Mouse (Mus musculus): Measurements from ENCODE around the gene Agbl4. TPM values are rescaled to one million over a fixed set of nuclear protein-coding genes. Genes with fewer than 3 reads are reported as not detected.

Agbl4 gene
- polyA plus RNA-seq, 1 experiment, result not detected

GRCm38 (mm10) chr4:111383101-111383500 lies 985.6 kb downstream of the Agbl4 start:
- Histone ChIP-seq H3K27me3 (ENCODE audit: control insufficient read depth, insufficient read depth, insufficient read length) (no peaks in the 10 kb centered on the region), H3K79me2 (ENCODE audit: control insufficient read depth, insufficient read depth) (no peaks in the 10 kb centered on the region), H3K4me2 (ENCODE audit: low read depth) (no peak overlapping the region), H3K4me3 (no peak overlapping the region), H3ac (ENCODE audit: control insufficient read depth, insufficient read length) (no peak overlapping the region), H3K36me3 (ENCODE audit: control insufficient read depth, insufficient read depth) (no peaks in the 10 kb centered on the region)
- TF ChIP-seq TCF12 (IDR thresholded peaks at IDR 0.05; ENCODE audit: insufficient read depth, poor library complexity, severe bottlenecking) (no peak), SRF (IDR thresholded peaks at IDR 0.05; ENCODE audit: control insufficient read depth, insufficient read length, low read depth) (no peak), USF1 (IDR thresholded peaks at IDR 0.05; ENCODE audit: low read depth) (no peak), TCF3 (IDR thresholded peaks at IDR 0.05; ENCODE audit: insufficient read length, low read depth) (no peak), REST (IDR thresholded peaks at IDR 0.05; ENCODE audit: insufficient read depth, insufficient read length) (no peak), MYOD1 (IDR thresholded peaks at IDR 0.05; ENCODE audit: control insufficient read depth in 1 of 3, insufficient read length in 2 of 3, low read depth in 2 of 3) (no peak), E2F4 (IDR thresholded peaks at IDR 0.05; ENCODE audit: insufficient read depth) (no peak), POLR2AphosphoS2 (IDR thresholded peaks at IDR 0.05; ENCODE audit: insufficient read length, low read depth) (no peak), MAX (IDR thresholded peaks at IDR 0.05; ENCODE audit: low read depth) (no peak)

DNA sequence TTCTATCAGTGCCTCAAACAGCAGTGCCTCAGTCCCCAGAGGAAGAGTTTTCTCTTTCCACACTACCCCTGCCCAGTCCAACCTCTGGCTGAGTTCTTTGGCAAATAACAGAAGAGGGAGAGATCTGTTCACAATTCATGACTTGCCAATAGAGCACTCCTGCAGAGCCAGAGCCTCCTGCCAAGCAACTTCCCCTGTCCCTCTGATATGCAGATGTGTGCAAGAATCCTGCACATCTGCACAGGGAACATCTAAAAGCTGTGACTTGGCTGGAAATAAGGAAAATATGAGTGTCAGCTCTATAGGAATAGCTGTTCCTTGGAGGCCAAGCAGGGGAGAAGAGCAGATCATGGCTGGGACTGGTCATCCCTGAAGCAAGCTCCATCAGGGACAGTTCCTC lies 993.3 kb downstream of the Agbl4 start:
- H3ac ChIP-seq (ENCODE audit: control insufficient read depth, insufficient read length), result no peak overlapping the region
- TF ChIP-seq POLR2AphosphoS2 (IDR thresholded peaks at IDR 0.05; ENCODE audit: insufficient read length, low read depth) (no peak), CEBPB (IDR thresholded peaks at IDR 0.05; ENCODE audit: insufficient read depth, poor library complexity, severe bottlenecking) (no peak), MYOD1 (IDR thresholded peaks at IDR 0.05; ENCODE audit: control insufficient read depth in 1 of 3, insufficient read length in 2 of 3, low read depth in 2 of 3) (no peak), TCF12 (IDR thresholded peaks at IDR 0.05; ENCODE audit: insufficient read depth, poor library complexity, severe bottlenecking) (no peak), REST (IDR thresholded peaks at IDR 0.05; ENCODE audit: insufficient read depth, insufficient read length) (no peak), USF1 (IDR thresholded peaks at IDR 0.05; ENCODE audit: low read depth) (no peak), MYOG (IDR thresholded peaks at IDR 0.05; ENCODE audit: control insufficient read depth in 1 of 3, insufficient read depth in 1 of 3, insufficient read length in 2 of 3, low read depth in 2 of 3) (no peak), POLR2A (IDR thresholded peaks at IDR 0.05; ENCODE audit: insufficient read length, low read depth) (no peak), SRF (IDR thresholded peaks at IDR 0.05; ENCODE audit: control insufficient read depth, insufficient read length, low read depth) (no peak), MAX (IDR thresholded peaks at IDR 0.05; ENCODE audit: low read depth) (no peak), E2F4 (IDR thresholded peaks at IDR 0.05; ENCODE audit: insufficient read depth) (no peak), TCF3 (IDR thresholded peaks at IDR 0.05; ENCODE audit: insufficient read length, low read depth) (no peak)
- H3K36me3 ChIP-seq (ENCODE audit: control insufficient read depth, insufficient read depth), result no peaks in the 10 kb centered on the region
- H3K79me2 ChIP-seq (ENCODE audit: control insufficient read depth, insufficient read depth), result no peaks in the 10 kb centered on the region
- no peak overlapping the region for H3K4me3 ChIP-seq
- no peaks in the 10 kb centered on the region for H3K27me3 ChIP-seq (ENCODE audit: control insufficient read depth, insufficient read depth, insufficient read length)
- H3K4me2 ChIP-seq (ENCODE audit: low read depth), result no peak overlapping the region

DNA sequence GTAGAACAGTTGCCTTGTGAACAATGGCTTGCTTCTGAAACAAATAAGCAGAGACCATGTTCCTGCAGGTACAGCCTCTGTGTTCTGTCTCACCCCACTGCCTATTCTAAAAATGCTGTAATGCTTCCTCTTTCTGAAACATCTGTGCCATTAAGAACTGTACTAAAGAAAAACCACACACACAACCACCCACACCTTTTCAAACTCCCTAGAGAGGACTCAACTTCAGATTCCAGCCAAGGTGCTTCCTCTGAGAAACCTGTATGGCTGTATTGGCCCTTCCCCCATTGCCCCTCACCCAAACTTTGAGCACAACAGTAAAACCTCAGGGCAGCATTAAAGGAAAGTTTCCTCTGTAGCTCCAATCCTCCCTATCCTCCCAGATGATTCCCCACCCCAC lies 1002.3 kb downstream of the Agbl4 start:
- Histone ChIP-seq H3K79me2 (ENCODE audit: control insufficient read depth, insufficient read depth) (no peaks in the 10 kb centered on the region), H3K4me2 (ENCODE audit: low read depth) (no peak overlapping the region), H3K4me3 (no peak overlapping the region), H3K36me3 (ENCODE audit: control insufficient read depth, insufficient read depth) (no peaks in the 10 kb centered on the region), H3K27me3 (ENCODE audit: control insufficient read depth, insufficient read depth, insufficient read length) (no peaks in the 10 kb centered on the region), H3ac (ENCODE audit: control insufficient read depth, insufficient read length) (no peak overlapping the region)
- TF ChIP-seq POLR2A (IDR thresholded peaks at IDR 0.05; ENCODE audit: insufficient read length, low read depth) (no peak), TCF3 (IDR thresholded peaks at IDR 0.05; ENCODE audit: insufficient read length, low read depth) (no peak), REST (IDR thresholded peaks at IDR 0.05; ENCODE audit: insufficient read depth, insufficient read length) (no peak), MYOD1 (IDR thresholded peaks at IDR 0.05; ENCODE audit: control insufficient read depth in 1 of 3, insufficient read length in 2 of 3, low read depth in 2 of 3) (no peak), MYOG (IDR thresholded peaks at IDR 0.05; ENCODE audit: control insufficient read depth in 1 of 3, insufficient read depth in 1 of 3, insufficient read length in 2 of 3, low read depth in 2 of 3) (no peak)

GRCm38 (mm10) chr4:111400676-111401075 lies 1003.2 kb downstream of the Agbl4 start:
- H3ac ChIP-seq (ENCODE audit: control insufficient read depth, insufficient read length), result no peak overlapping the region
- no peaks in the 10 kb centered on the region for H3K27me3 ChIP-seq (ENCODE audit: control insufficient read depth, insufficient read depth, insufficient read length)
- H3K79me2 ChIP-seq (ENCODE audit: control insufficient read depth, insufficient read depth), result no peaks in the 10 kb centered on the region

DNA sequence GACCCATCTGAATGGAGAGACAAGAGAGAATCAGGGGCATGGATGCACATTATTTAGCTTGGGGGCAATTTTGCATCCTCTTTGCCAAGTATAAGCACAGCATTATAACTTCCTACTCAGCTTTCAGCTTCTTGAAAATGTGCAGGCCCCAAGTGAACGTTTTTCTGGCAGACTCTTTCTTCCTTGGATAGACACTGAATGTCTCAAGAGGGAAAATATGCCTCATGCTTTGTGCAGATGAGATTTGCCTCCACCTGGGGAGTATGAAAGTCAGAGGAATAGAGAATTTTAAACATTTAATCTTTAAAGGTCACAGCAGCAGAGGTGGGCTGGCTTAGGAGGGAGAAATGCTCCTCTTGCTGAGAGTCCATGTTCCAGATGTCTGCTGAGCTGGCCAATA lies 1005.8 kb downstream of the Agbl4 start:
- Histone ChIP-seq H3K4me2 (ENCODE audit: low read depth) (no peak overlapping the region), H3K4me3 (no peak overlapping the region), H3K27me3 (ENCODE audit: control insufficient read depth, insufficient read depth, insufficient read length) (no peaks in the 10 kb centered on the region), H3ac (ENCODE audit: control insufficient read depth, insufficient read length) (no peak overlapping the region), H3K79me2 (ENCODE audit: control insufficient read depth, insufficient read depth) (no peaks in the 10 kb centered on the region), H3K36me3 (ENCODE audit: control insufficient read depth, insufficient read depth) (no peaks in the 10 kb centered on the region)
- TF ChIP-seq POLR2A (IDR thresholded peaks at IDR 0.05; ENCODE audit: insufficient read length, low read depth) (no peak), TCF3 (IDR thresholded peaks at IDR 0.05; ENCODE audit: insufficient read length, low read depth) (no peak), REST (IDR thresholded peaks at IDR 0.05; ENCODE audit: insufficient read depth, insufficient read length) (no peak)

More at GRCm38 (mm10) chr4:111400676-111401075, 1003.2 kb downstream of the Agbl4 start:
- Histone ChIP-seq H3K4me3 (no peak overlapping the region), H3K4me2 (ENCODE audit: low read depth) (no peak overlapping the region), H3K36me3 (ENCODE audit: control insufficient read depth, insufficient read depth) (no peaks in the 10 kb centered on the region)
- no peak for TF ChIP-seq SRF (IDR thresholded peaks at IDR 0.05; ENCODE audit: control insufficient read depth, insufficient read length, low read depth)
- no peak for TF ChIP-seq USF1 (IDR thresholded peaks at IDR 0.05; ENCODE audit: low read depth)
- no peak for TF ChIP-seq E2F4 (IDR thresholded peaks at IDR 0.05; ENCODE audit: insufficient read depth)
- TF ChIP-seq MYOD1 (IDR thresholded peaks at IDR 0.05; ENCODE audit: control insufficient read depth in 1 of 3, insufficient read length in 2 of 3, low read depth in 2 of 3), result no peak
- TF ChIP-seq REST (IDR thresholded peaks at IDR 0.05; ENCODE audit: insufficient read depth, insufficient read length), result no peak
- TF ChIP-seq POLR2AphosphoS2 (IDR thresholded peaks at IDR 0.05; ENCODE audit: insufficient read length, low read depth), result no peak
- TF ChIP-seq MYOG (IDR thresholded peaks at IDR 0.05; ENCODE audit: control insufficient read depth in 1 of 3, insufficient read depth in 1 of 3, insufficient read length in 2 of 3, low read depth in 2 of 3), result no peak
- no peak for TF ChIP-seq MAX (IDR thresholded peaks at IDR 0.05; ENCODE audit: low read depth)
- TF ChIP-seq TCF3 (IDR thresholded peaks at IDR 0.05; ENCODE audit: insufficient read length, low read depth), result no peak
- no peak for TF ChIP-seq CEBPB (IDR thresholded peaks at IDR 0.05; ENCODE audit: insufficient read depth, poor library complexity, severe bottlenecking)
- TF ChIP-seq TCF12 (IDR thresholded peaks at IDR 0.05; ENCODE audit: insufficient read depth, poor library complexity, severe bottlenecking), result no peak
- TF ChIP-seq POLR2A (IDR thresholded peaks at IDR 0.05; ENCODE audit: insufficient read length, low read depth), result no peak
